Mouse (Mus musculus) small intestine, adult 2 months (tissue): Measurements from ENCODE around the gene Srgap2.

Experiments
- CTCF ChIP-seq: fragments of 200-500 bp; IDR thresholded peaks from 2 replicates; pipeline ENCODE4 v1.5.1; 2012; ENCODE audit warnings: low read depth, mild to moderate bottlenecking, control low read depth, inconsistent platforms, low read length, moderate library complexity, mixed read lengths; ENCODE audit not compliant: insufficient replicate concordance, insufficient read length; ENCODE audit errors: extremely low read depth
- POLR2A ChIP-seq: fragments of 200-500 bp; IDR thresholded peaks from 2 replicates; pipeline ENCODE4 v1.6.1; 2012; ENCODE audit warnings: low read depth, mild to moderate bottlenecking, control low read depth, inconsistent platforms, low read length, moderate library complexity

GRCm38 (mm10) chr1:131276831-131277230 is 250.3 kb downstream of the Srgap2 start:
- TF ChIP-seq CTCF (no peak), POLR2A (no peak)
